Mouse (Mus musculus) bone marrow macrophage, adult 2 months (primary cell): ENCODE measurements around the gene Lgi1. TPM values are rescaled to one million over a fixed set of nuclear protein-coding genes. Genes with fewer than 3 reads are reported as not detected.

Experiments used
- H3K27ac ChIP-seq: 2 replicates; pipeline ENCODE4 v1.5.1; 2012; ENCODE audit warnings: low read depth, low read length; ENCODE audit not compliant: insufficient read depth
- H3K4me1 ChIP-seq: 2 replicates; pipeline ENCODE4 v1.6.1; 2012; ENCODE audit warnings: low read length; ENCODE audit not compliant: control insufficient read depth, insufficient read depth
- H3K4me3 ChIP-seq: 2 replicates; pipeline ENCODE4 v1.5.1; 2012; ENCODE audit warnings: mild to moderate bottlenecking, low read length, moderate library complexity; ENCODE audit not compliant: insufficient read depth
- CTCF ChIP-seq: IDR thresholded peaks from 2 replicates; pipeline ENCODE4 v1.5.1; 2012; ENCODE audit warnings: low read depth, mild to moderate bottlenecking, low read length, moderate library complexity
- POLR2A ChIP-seq: IDR thresholded peaks from 2 replicates; pipeline ENCODE4 v1.6.1; 2012; ENCODE audit warnings: mild to moderate bottlenecking, low read depth, low read length, borderline replicate concordance
- polyA plus RNA-seq: library from polyadenylated mRNA; stranded (reverse); fragments of >200 nt; gene quantifications from 2 replicates; pipeline ENCODE4 v1.2.4, GENCODE M21; 2012; ENCODE audit not compliant: missing spikeins, insufficient read depth, insufficient read length

Lgi1 gene
- polyA plus RNA-seq, 1 experiment, result 3.0 TPM

- Histone ChIP-seq H3K27ac (no peak overlapping the region), H3K4me1 (no peaks in the 10 kb centered on the region), H3K4me3 (no peak overlapping the region)
- TF ChIP-seq POLR2A (no peak), CTCF (no peak)
Measured at GRCm38 (mm10) chr19:38238213-38238951, 26.0 kb upstream of the Lgi1 start.

GRCm38 (mm10) chr19:38242314-38242852 is 22.0 kb upstream of the Lgi1 start:
- Histone ChIP-seq H3K4me3 (no peak overlapping the region), H3K4me1 (peaks cover 6% of the 10 kb centered on the region)
- no peak for TF ChIP-seq POLR2A
- no peak for TF ChIP-seq CTCF

GRCm38 (mm10) chr19:38244748-38245147 is 19.6 kb upstream of the Lgi1 start:
- Histone ChIP-seq H3K4me3 (no peak overlapping the region), H3K4me1 (peaks cover 12% of the 10 kb centered on the region), H3K27ac (no peak overlapping the region)
- TF ChIP-seq CTCF, result no peak
- TF ChIP-seq POLR2A, result no peak

More at GRCm38 (mm10) chr19:38242314-38242852, 22.0 kb upstream of the Lgi1 start:
- H3K27ac ChIP-seq, result no peak overlapping the region

GRCm38 (mm10) chr19:38245361-38246176 is 18.8 kb upstream of the Lgi1 start:
- no peak for TF ChIP-seq CTCF
- no peak for TF ChIP-seq POLR2A
- peaks cover 12% of the 10 kb centered on the region for H3K4me1 ChIP-seq
- H3K4me3 ChIP-seq, result no peak overlapping the region
- H3K27ac ChIP-seq, result no peak overlapping the region

- Histone ChIP-seq H3K27ac (no peak overlapping the region), H3K4me3 (no peak overlapping the region), H3K4me1 (peaks cover 12% of the 10 kb centered on the region)
- TF ChIP-seq POLR2A (no peak), CTCF (no peak)
Measured at GRCm38 (mm10) chr19:38246177-38246622, 18.1 kb upstream of the Lgi1 start.

- TF ChIP-seq POLR2A, result no peak
- no peak for TF ChIP-seq CTCF
- Histone ChIP-seq H3K27ac (no peak overlapping the region), H3K4me1 (peaks cover 12% of the 10 kb centered on the region), H3K4me3 (no peak overlapping the region)
Measured at GRCm38 (mm10) chr19:38249627-38250026, 14.7 kb upstream of the Lgi1 start.

- Histone ChIP-seq H3K4me3 (no peak overlapping the region), H3K27ac (no peak overlapping the region), H3K4me1 (no peaks in the 10 kb centered on the region)
- TF ChIP-seq POLR2A (no peak), CTCF (no peak)
Measured at GRCm38 (mm10) chr19:38253796-38254195, 10.5 kb upstream of the Lgi1 start.

GRCm38 (mm10) chr19:38258651-38259065 is 5.7 kb upstream of the Lgi1 start:
- no peak for TF ChIP-seq POLR2A
- TF ChIP-seq CTCF, result no peak
- no peaks in the 10 kb centered on the region for H3K4me1 ChIP-seq
- no peak overlapping the region for H3K4me3 ChIP-seq
- no peak overlapping the region for H3K27ac ChIP-seq

- H3K4me3 ChIP-seq, result no peak overlapping the region
- H3K27ac ChIP-seq, result no peak overlapping the region
- TF ChIP-seq POLR2A, result no peak
- TF ChIP-seq CTCF, result no peak
- H3K4me1 ChIP-seq, result no peaks in the 10 kb centered on the region
Measured at GRCm38 (mm10) chr19:38259436-38259835, 4.9 kb upstream of the Lgi1 start.
